Mouse (Mus musculus): ENCODE results near the gene Fbxo2. TPM values are rescaled to one million over a fixed set of nuclear protein-coding genes. Genes with fewer than 3 reads are reported as not detected.
A peak's percentile ranks its signal among the peaks of the same experiment; 100 is the strongest.
"Not testable (repeated sequence)": the region's sequence is repeated elsewhere in the genome, so short reads cannot be mapped to it uniquely, and the experiment has no call there.

Gene Fbxo2
- polyA plus RNA-seq (2015; fragmentation: Nextera tagmentation; extraction: Ambion mirVana) = 1.0 and 1.6 TPM in 2 replicates

DNA sequence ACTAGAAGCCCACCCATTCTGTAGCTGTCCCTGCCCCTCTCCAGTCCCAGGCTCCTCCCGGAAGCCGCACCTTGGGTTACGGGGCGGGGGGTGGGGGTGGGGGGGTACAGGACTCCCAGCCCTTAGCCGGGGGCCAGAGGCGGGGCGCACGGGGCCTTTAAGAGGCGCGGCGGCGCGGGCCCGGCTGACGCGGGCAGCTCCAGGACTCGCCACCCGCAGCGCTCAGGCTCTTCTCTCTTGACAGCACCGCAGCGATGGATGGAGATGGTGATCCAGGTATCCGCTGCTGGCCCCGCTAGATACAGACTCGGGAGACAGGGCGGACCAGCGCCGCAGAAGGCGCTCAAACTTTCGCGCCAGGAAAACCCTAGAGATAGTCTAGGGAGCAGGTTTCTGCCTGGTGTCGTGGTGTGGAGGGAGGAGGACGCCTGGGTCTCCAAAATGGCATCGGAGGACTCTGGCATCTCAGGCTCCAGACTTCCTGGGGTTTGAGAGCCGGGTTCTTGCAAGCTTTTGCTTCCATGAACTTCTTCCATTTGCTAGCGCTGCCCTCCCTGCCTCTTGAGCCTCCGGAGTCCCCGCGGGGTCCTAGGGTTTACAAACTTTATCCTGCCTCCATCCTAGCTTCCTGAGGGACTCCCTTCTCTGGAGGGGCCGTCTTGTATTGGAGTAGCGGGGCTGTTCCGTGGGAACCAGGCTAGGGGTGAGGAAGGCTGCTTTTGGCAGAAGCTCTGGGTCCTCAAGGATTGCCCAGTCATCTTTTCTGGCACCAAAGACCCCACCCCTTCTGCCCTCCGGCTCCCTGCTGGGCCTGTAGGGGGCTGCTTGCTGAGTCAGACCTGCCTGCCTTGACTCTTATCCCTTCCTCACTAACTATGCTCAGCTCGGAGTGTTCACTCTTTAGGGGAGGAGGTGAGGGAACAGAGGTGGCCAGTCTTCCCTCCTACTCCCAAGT lies at the start of gene Fbxo2, which contains the start of gene Fbxo44:
TSS of gene Fbxo2 (plus strand) at position 186 of the 955 bp plus-strand sequence.
TSS of gene Fbxo44 (minus strand) at position 47 of the 955 bp plus-strand sequence.
- H3K4me3 ChIP-seq = peak within 1 kb of the TSS; percentile 74
- peaks cover 23% of the 10 kb centered on the region for H3K36me3 ChIP-seq
- peak within 1 kb of the TSS; percentile 95 for H3K4me2 ChIP-seq
- H3K9me3 ChIP-seq = no peaks in the 10 kb centered on the region
- peaks cover 68% of the 10 kb centered on the region for H3K27me3 ChIP-seq (replicated peaks)
- WGBS = 2% methylated on average over 41 of the region's 43 CpGs
- peak; percentile 21 for ATAC-seq (ENCODE audit: extremely low read depth, insufficient number of reproducible peaks, low FRiP score, low TSS enrichment)
- peaks cover 38% of the 10 kb centered on the region for H3K4me1 ChIP-seq
- H3K27ac ChIP-seq (replicated peaks) = peak within 1 kb of the TSS; percentile 65
- peak within 1 kb of the TSS; percentile 87 for H3K9ac ChIP-seq

DNA sequence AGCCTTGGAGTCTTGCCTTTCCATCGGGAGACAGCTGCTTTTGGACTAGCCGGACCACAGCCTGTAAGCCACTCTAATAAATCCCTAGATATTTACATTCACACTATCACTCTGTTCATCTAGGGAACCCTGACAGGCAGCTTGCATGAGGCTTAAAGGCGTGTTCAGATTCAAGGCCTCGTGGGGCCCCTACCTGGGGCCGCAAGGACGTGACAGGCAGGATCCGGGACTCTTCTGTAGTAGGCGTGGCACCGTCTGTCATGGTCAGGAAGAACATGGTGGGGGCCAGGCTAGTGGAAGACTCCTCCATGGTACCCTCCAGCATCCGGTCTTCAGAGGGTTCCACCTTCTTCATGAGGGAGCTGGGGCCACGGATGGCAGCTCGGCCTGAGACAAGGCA lies 47.9 kb upstream of the Fbxo2 start:
- Histone ChIP-seq H3K27me3 (replicated peaks) (peaks cover 29% of the 10 kb centered on the region), H3K27ac (replicated peaks) (no peak overlapping the region), H3K4me1 (peaks cover 28% of the 10 kb centered on the region), H3K36me3 (no peaks in the 10 kb centered on the region), H3K9me3 (peaks cover 3% of the 10 kb centered on the region; the same call in 1 of the 2 replicates), H3K4me3 (no peak overlapping the region), H3K9ac (no peak overlapping the region), H3K4me2 (no peak overlapping the region)
- WGBS = 78% methylated on average over 12 of the region's 12 CpGs
- ATAC-seq (ENCODE audit: extremely low read depth, insufficient number of reproducible peaks, low FRiP score, low TSS enrichment) = no peak

DNA sequence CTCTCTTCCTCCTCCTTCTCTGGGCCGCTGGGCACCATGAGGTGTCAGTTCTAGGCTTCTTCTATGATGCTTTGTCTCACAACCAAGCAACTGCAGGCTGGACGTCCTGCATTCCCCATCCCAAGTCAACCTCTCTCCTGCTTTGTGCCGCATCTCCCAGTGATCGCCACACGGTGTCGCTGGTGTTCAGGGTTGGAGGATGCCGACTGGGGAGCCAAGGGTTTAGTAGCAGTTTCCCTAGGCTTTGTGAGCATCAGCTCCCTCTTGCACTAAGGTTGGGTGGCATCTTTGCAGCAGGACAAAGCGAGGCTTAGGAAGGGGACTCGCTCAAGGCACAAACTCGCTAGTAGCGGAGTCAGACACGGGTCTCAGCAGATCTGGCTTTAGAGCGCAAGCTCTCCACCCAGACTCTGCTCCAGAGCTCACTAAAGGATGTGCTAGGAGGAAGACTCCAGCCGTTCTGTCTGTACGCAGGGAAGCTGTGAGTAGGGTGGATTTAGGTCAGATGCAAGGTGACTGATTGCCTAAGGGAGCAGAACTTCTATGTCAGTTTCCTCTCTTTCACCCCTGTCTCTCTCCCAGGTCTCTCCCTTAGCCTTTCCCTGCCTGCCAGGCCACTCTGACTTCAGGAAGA lies 45.5 kb upstream of the Fbxo2 start:
- Histone ChIP-seq H3K27me3 (replicated peaks) (peaks cover 27% of the 10 kb centered on the region), H3K4me2 (peak overlapping the region; percentile 46), H3K4me1 (peaks cover 10% of the 10 kb centered on the region), H3K9me3 (peaks cover 3% of the 10 kb centered on the region; the same call in 1 of the 2 replicates), H3K9ac (peak overlapping the region; percentile 44; the same call in 1 of the 2 replicates), H3K36me3 (no peaks in the 10 kb centered on the region), H3K4me3 (no peak overlapping the region), H3K27ac (replicated peaks) (no peak overlapping the region)
- WGBS = 5% methylated on average over 15 of the region's 15 CpGs
- ATAC-seq (ENCODE audit: extremely low read depth, insufficient number of reproducible peaks, low FRiP score, low TSS enrichment) = no peak

DNA sequence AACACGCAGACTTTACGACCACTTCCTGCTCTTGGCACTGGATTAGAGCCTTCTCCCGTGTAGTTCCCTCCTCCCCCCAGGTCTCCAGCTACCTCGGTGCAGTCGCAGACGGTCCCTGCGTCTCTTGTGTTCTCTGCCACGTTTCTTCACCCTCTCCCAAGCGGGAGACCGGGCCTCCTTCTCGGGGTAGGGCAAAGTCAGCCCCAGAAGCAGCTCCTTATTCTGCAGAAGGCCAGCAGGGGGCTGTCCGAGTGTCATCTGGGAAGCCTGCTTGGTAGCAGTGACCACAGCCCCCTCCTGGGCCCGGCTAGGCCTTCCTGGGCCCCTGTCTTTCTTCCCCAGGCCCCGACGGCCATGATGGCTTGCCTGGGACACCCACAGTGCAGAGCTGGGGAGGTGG lies 45.0 kb upstream of the Fbxo2 start:
- peak overlapping the region; percentile 44; the same call in 1 of the 2 replicates for H3K9ac ChIP-seq
- H3K36me3 ChIP-seq = no peaks in the 10 kb centered on the region

DNA sequence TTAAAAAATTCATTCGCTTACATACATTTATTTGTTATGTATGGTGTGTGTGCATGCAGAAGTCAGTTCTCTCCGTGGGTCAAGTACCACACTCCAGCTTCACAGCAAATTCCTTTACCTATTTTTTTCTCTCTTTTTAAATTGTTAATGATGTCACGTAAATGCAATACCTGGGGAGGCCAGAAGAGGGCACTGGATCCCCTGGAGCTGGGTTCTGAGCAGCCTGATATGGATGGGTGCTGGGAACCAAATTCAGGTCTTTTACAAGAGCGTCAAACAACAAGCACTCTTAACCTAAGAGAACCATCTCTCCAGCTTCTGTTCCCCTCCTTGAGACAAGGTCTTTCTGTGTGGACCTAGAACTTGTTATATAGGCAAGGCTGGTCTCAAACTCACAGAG lies 43.8 kb upstream of the Fbxo2 start:
- Histone ChIP-seq H3K9ac (no peak overlapping the region), H3K27ac (replicated peaks) (no peak overlapping the region), H3K4me3 (no peak overlapping the region), H3K4me1 (peaks cover 10% of the 10 kb centered on the region), H3K36me3 (no peaks in the 10 kb centered on the region), H3K27me3 (replicated peaks) (peaks cover 34% of the 10 kb centered on the region), H3K9me3 (peaks cover 3% of the 10 kb centered on the region; the same call in 1 of the 2 replicates), H3K4me2 (no peak overlapping the region)
- no peak for ATAC-seq (ENCODE audit: extremely low read depth, insufficient number of reproducible peaks, low FRiP score, low TSS enrichment)
- WGBS = 78% methylated on average over 4 of the region's 4 CpGs

More for the DNA sequence above, 45.0 kb upstream of the Fbxo2 start:
- H3K4me3 ChIP-seq = peak overlapping the region; percentile 2; the same call in 1 of the 2 replicates
- WGBS = 3% methylated on average over 15 of the region's 15 CpGs
- peak overlapping the region; percentile 46 for H3K4me2 ChIP-seq
- no peak for ATAC-seq (ENCODE audit: extremely low read depth, insufficient number of reproducible peaks, low FRiP score, low TSS enrichment)
- H3K4me1 ChIP-seq = peaks cover 10% of the 10 kb centered on the region
- H3K27me3 ChIP-seq (replicated peaks) = peaks cover 27% of the 10 kb centered on the region
- H3K9me3 ChIP-seq = peaks cover 3% of the 10 kb centered on the region; the same call in 1 of the 2 replicates
- H3K27ac ChIP-seq (replicated peaks) = no peak overlapping the region

DNA sequence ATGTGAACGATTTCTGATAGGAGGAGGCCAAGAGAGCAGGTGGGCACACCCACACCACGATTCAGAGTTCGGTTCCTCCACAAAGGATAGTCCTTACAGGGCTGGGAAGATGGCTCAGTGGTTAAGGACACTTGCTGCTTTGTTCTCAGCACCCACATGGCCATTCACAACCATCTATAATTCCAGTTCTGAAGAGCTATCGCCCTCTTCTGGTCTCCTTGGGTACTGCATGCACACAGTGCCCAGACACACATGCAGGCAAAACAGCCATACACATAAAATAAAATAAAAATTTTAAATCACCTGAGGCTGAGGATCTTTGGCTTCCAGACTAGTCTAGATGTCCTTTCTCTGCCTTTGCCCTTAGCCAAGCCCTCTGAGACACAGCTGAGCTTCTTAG lies 43.0 kb upstream of the Fbxo2 start:
- peaks cover 3% of the 10 kb centered on the region; the same call in 1 of the 2 replicates for H3K9me3 ChIP-seq
- WGBS = 71% methylated on average over 4 of the region's 4 CpGs
- ATAC-seq (ENCODE audit: extremely low read depth, insufficient number of reproducible peaks, low FRiP score, low TSS enrichment) = no peak

DNA sequence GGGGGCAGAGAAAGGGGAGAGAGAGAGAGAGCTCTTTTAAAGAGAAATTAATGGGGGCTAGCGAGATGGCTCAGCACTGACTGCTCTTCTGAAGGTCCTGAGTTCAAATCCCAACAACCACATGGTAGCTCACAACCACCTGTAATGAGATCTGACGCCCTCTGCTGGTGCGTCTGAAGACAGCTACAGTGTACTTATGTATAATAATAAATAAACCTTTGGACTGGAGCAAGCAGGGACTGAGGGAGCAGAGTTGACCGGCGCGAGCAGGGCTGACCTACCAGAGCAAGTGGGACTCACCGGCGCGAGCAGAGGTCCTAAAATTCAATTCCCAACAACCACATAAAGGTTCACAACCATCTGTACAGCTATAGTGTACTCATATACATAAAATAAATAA lies 40.8 kb upstream of the Fbxo2 start:
- H3K36me3 ChIP-seq; H3K4me3 ChIP-seq; H3K27ac ChIP-seq (replicated peaks); H3K9me3 ChIP-seq; H3K9ac ChIP-seq; ATAC-seq (ENCODE audit: extremely low read depth, insufficient number of reproducible peaks, low FRiP score, low TSS enrichment); H3K4me2 ChIP-seq: not testable (repeated sequence)
- Histone ChIP-seq H3K4me1 (peaks cover 10% of the 10 kb centered on the region), H3K27me3 (replicated peaks) (peaks cover 41% of the 10 kb centered on the region)
- 76% methylated on average over 9 of the region's 9 CpGs for WGBS

More for the DNA sequence above, 43.0 kb upstream of the Fbxo2 start:
- no peak overlapping the region for H3K4me3 ChIP-seq
- peaks cover 39% of the 10 kb centered on the region for H3K27me3 ChIP-seq (replicated peaks)
- no peak overlapping the region for H3K9ac ChIP-seq
- H3K36me3 ChIP-seq = no peaks in the 10 kb centered on the region
- peaks cover 10% of the 10 kb centered on the region for H3K4me1 ChIP-seq
- no peak overlapping the region for H3K27ac ChIP-seq (replicated peaks)
- no peak overlapping the region for H3K4me2 ChIP-seq

DNA sequence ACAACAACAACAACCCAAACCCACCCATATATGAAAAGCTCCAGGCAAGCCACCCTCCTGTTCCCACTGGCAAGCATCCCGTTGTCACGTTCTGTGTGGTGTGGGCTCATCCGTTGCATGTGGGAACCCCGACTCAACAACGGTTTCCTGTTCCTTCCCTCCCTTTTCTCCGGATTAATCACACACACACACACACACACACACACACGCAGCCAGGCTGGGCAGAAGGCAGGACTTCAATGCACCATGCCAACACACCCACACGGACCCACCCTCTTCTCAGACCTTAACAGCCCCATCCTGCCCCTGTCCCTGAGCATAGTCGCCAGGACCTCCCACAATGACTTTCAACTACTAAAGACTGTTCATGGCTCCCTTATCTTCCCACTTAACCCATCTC lies 39.9 kb upstream of the Fbxo2 start:
- Histone ChIP-seq H3K4me1 (peaks cover 3% of the 10 kb centered on the region), H3K27ac (replicated peaks) (no peak overlapping the region), H3K4me2 (no peak overlapping the region), H3K27me3 (replicated peaks) (peaks cover 44% of the 10 kb centered on the region), H3K9ac (no peak overlapping the region), H3K9me3 (peaks cover 3% of the 10 kb centered on the region; the same call in 1 of the 2 replicates), H3K4me3 (no peak overlapping the region), H3K36me3 (no peaks in the 10 kb centered on the region)
- WGBS = 71% methylated on average over 9 of the region's 9 CpGs
- ATAC-seq (ENCODE audit: extremely low read depth, insufficient number of reproducible peaks, low FRiP score, low TSS enrichment) = no peak

DNA sequence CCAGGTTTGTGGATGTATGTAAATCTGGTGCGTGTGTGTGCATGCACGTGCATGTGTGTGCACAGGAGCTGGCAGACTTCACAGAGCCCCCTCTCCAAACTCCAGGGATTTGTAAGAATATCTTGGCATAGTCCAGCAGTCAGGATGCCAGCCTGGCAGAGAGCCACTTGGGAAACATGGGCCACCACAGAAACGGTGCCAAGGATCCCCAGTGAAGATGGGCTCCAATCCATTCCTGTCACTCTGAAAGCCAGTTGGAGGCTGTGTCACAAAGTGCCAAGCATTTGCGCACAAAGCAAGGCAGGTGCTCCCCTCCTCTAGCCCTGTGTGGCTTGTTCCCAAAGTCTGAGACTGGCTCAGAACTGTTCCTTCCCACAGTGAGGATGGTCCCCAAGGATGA lies 39.1 kb upstream of the Fbxo2 start:
- 75% methylated on average over 4 of the region's 4 CpGs for WGBS
- H3K4me2 ChIP-seq = no peak overlapping the region
- ATAC-seq (ENCODE audit: extremely low read depth, insufficient number of reproducible peaks, low FRiP score, low TSS enrichment) = no peak

DNA sequence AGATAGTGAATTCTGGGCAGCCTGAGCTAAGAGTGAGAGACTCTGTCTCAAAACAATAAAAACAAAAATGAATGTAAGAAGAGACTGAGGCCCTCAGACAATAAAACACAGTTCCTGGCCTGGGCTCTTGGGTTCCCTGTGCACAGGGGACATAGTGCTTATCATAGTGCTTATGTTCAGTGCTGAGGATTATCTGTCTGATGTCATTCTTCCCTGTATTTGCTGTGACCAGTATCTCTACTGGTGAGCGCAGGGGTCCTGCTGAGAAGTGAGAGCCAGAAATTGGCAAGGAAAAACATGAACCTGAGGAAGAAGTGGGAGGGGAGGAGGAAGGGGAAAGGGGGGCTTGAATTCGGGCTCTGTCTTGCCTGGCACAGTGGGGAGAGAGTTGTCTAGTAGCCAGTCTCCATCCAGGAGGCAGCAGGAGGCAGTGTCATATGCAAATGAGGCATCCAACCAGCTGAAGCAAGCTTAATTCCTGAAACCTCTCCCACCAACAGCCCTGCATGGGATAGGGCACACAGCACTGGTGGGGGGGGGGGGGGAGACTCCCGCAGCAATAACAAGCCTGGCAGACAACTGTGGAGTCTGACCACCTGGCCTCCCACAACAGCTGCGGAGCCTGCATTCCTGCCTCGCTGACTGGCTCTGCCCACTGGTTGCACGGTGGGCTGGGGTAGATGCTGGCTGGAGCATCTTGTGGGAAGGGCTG lies 38.3 kb upstream of the Fbxo2 start:
- no peak for ATAC-seq (ENCODE audit: extremely low read depth, insufficient number of reproducible peaks, low FRiP score, low TSS enrichment)
- Histone ChIP-seq H3K9me3 (peaks cover 3% of the 10 kb centered on the region; the same call in 1 of the 2 replicates), H3K27ac (replicated peaks) (no peak overlapping the region), H3K36me3 (no peaks in the 10 kb centered on the region), H3K4me2 (no peak overlapping the region), H3K4me1 (no peaks in the 10 kb centered on the region), H3K4me3 (no peak overlapping the region), H3K27me3 (replicated peaks) (peaks cover 60% of the 10 kb centered on the region), H3K9ac (no peak overlapping the region)
- 13% methylated on average over 6 of the region's 6 CpGs for WGBS

More for the DNA sequence above, 39.1 kb upstream of the Fbxo2 start:
- H3K9ac ChIP-seq = no peak overlapping the region
- no peak overlapping the region for H3K4me3 ChIP-seq
- H3K4me1 ChIP-seq = no peaks in the 10 kb centered on the region
- H3K27me3 ChIP-seq (replicated peaks) = peaks cover 52% of the 10 kb centered on the region
- H3K36me3 ChIP-seq = no peaks in the 10 kb centered on the region
- H3K9me3 ChIP-seq = peaks cover 3% of the 10 kb centered on the region; the same call in 1 of the 2 replicates
- no peak overlapping the region for H3K27ac ChIP-seq (replicated peaks)

DNA sequence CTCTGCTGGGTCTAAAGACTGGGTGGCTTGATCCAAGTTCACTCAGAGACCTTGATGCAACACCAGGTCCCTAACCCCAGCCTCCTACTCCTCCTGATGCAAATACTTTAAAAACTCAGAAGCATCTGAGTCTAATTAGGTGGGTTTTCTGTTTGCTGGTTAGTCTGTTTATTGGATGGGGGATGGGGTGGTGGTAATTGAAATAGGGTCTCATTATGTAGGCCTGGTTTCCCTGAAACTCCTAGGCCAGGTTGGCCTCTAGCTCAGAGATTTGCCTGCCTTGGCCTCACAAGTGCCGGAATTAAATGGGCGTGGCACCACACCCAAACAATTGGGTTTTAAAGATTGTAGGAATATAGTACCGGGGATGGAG lies 37.7 kb upstream of the Fbxo2 start:
- Histone ChIP-seq H3K4me1 (no peaks in the 10 kb centered on the region), H3K4me3 (no peak overlapping the region), H3K36me3 (no peaks in the 10 kb centered on the region), H3K9me3 (no peaks in the 10 kb centered on the region), H3K27me3 (replicated peaks) (peaks cover 65% of the 10 kb centered on the region), H3K27ac (replicated peaks) (no peak overlapping the region), H3K9ac (no peak overlapping the region), H3K4me2 (no peak overlapping the region)
- ATAC-seq (ENCODE audit: extremely low read depth, insufficient number of reproducible peaks, low FRiP score, low TSS enrichment) = no peak
- WGBS = 78% methylated on average over 3 of the region's 3 CpGs
